Mouse (Mus musculus): ENCODE results near the gene Cdk17. TPM values are rescaled to one million over a fixed set of nuclear protein-coding genes. Genes with fewer than 3 reads are reported as not detected.

Gene Cdk17
- 49.7 and 49.8 TPM in 2 replicates for polyA plus RNA-seq (2016; fragmentation: Nextera tagmentation; extraction: Ambion mirVana)

DNA sequence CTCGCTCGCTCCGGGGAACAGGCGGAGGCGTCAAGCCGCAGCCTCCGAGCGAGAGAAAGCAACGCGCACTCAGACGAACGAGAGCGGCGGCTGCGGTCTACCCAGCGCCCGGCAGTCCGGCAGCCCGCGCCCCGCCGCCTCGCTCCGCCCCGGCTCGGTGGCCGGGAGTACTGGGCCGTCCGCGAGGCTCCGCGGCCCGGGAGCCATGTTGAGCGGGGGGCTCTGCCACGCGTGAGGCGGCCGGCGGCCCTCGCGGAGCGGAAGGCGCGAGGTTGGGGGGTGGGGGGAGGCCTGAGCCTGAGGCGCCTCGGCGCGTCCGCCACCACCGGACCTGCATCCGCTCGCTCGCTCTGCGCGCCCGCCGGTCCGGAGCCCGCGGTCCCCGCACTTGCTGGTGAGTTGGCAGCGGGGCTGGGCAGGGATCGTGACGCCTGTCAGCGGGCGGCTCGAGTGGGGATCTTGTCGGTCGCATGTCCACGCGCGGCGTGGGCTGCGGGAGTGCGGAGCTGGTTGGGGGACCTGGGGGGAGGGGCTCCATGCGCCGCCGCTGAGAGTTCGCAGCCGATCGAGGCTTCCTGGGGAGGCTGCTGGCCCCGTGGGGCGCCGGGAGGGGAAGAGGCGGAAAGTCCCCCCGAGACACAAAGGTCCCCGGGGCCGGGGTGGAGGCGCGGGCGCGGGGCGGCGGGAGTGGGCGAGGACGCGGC lies at the start of gene Cdk17:
Gene Cdk17 (plus strand): TSS at position 69 of the 704 bp plus-strand sequence.
- no peaks in the 10 kb centered on the region for H3K36me3 ChIP-seq
- no peaks in the 10 kb centered on the region for H3K9me3 ChIP-seq (replicated peaks)
- peak within 1 kb of the TSS; percentile 97 for H3K4me3 ChIP-seq
- H3K4me1 ChIP-seq, result peaks cover 27% of the 10 kb centered on the region
- peak; percentile 83 for ATAC-seq (ENCODE audit: low FRiP score)
- H3K9ac ChIP-seq, result peak within 1 kb of the TSS; percentile 99
- WGBS, result under 1% methylated on average over 93 of the region's 97 CpGs
- H3K27me3 ChIP-seq, result no peaks in the 10 kb centered on the region
- H3K4me2 ChIP-seq (replicated peaks), result peak within 1 kb of the TSS; percentile 65
- H3K27ac ChIP-seq, result peak within 1 kb of the TSS; percentile 99

DNA sequence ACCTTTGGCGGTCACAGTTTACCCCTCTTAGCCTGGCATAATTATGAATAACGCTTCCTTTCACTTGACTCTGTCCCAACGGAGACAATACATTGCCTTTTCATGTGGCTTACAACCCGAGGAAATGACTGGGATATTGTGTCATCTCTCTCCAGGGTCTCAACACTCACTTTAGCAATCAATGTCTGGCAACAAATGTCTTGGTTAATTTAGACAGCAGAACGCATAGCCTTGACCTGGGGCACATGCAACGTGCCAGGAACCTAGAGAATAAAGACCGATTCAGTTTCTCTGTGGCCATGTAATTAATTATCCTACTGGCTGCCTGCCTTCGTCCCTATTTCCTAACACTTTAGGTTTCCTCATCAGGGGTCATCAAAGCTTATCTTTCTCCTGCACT lies 49.3 kb upstream of the Cdk17 start:
- H3K36me3 ChIP-seq, result no peaks in the 10 kb centered on the region
- WGBS, result 55% methylated on average over 8 of the region's 8 CpGs
- no peak for ATAC-seq (ENCODE audit: low FRiP score)
- no peak overlapping the region for H3K27ac ChIP-seq
- no peaks in the 10 kb centered on the region for H3K9me3 ChIP-seq (replicated peaks)
- H3K4me2 ChIP-seq (replicated peaks), result no peak overlapping the region
- H3K9ac ChIP-seq, result no peak overlapping the region
- no peak overlapping the region for H3K4me3 ChIP-seq
- no peaks in the 10 kb centered on the region for H3K27me3 ChIP-seq
- H3K4me1 ChIP-seq, result no peaks in the 10 kb centered on the region

DNA sequence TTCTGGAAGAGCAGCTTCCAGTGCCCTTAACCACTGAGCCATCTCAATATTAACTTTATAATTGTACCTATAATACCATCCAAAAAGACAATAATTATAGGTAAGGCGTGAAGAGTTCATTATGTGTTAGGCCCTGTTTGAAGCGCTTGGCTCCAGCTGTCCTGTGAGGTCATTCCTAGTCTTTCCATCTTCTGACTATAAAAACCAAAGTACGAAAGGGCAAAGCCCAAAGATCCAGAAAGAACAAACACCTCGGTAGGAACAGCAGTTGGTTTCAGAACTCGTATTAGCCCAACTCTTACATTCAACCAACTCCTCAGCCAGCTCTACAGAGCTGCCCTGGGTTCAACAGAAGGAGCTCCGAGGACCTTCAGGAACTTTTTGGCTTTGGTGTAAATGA lies 48.7 kb upstream of the Cdk17 start:
- H3K4me1 ChIP-seq, result no peaks in the 10 kb centered on the region
- H3K27ac ChIP-seq, result no peak overlapping the region
- H3K9me3 ChIP-seq (replicated peaks), result no peaks in the 10 kb centered on the region
- H3K27me3 ChIP-seq, result no peaks in the 10 kb centered on the region
- H3K36me3 ChIP-seq, result no peaks in the 10 kb centered on the region
- no peak overlapping the region for H3K9ac ChIP-seq
- WGBS, result 97% methylated on average over 6 of the region's 6 CpGs
- no peak overlapping the region for H3K4me2 ChIP-seq (replicated peaks)
- ATAC-seq (ENCODE audit: low FRiP score), result no peak
- H3K4me3 ChIP-seq, result no peak overlapping the region

GRCm38 (mm10) chr10:93113968-93114367 lies 46.7 kb upstream of the Cdk17 start:
- Histone ChIP-seq H3K4me2 (replicated peaks) (no peak overlapping the region), H3K27ac (no peak overlapping the region), H3K27me3 (no peaks in the 10 kb centered on the region), H3K4me1 (no peaks in the 10 kb centered on the region), H3K9me3 (replicated peaks) (no peaks in the 10 kb centered on the region), H3K36me3 (no peaks in the 10 kb centered on the region), H3K4me3 (no peak overlapping the region), H3K9ac (no peak overlapping the region)
- 92% methylated on average over 8 of the region's 8 CpGs for WGBS
- no peak for ATAC-seq (ENCODE audit: low FRiP score)

DNA sequence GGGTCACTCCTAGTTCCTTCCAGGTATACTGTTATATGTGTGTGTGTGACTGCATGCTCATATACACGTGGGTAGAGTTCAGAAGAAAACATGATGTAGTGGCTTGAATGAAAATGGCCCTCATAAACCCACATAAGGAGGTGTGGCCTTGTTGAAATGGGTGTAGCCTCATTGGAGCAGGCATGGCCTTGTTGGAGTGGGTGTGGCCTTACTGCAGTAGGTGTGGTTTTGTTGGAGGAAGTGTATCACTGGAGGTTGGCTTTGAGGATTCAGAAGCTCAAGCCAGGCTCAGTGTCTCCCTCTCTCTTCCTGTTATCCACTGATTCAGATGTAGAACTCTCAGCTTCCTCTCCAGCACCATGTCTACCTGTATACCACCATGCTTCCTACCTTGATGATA lies 45.9 kb upstream of the Cdk17 start:
- H3K4me3 ChIP-seq, result no peak overlapping the region
- no peak overlapping the region for H3K9ac ChIP-seq
- no peaks in the 10 kb centered on the region for H3K4me1 ChIP-seq
- ATAC-seq (ENCODE audit: low FRiP score), result no peak
- 86% methylated on average over 1 of the region's 1 CpGs for WGBS
- no peaks in the 10 kb centered on the region for H3K9me3 ChIP-seq (replicated peaks)
- no peaks in the 10 kb centered on the region for H3K36me3 ChIP-seq
- H3K4me2 ChIP-seq (replicated peaks), result no peak overlapping the region
- no peaks in the 10 kb centered on the region for H3K27me3 ChIP-seq
- no peak overlapping the region for H3K27ac ChIP-seq

DNA sequence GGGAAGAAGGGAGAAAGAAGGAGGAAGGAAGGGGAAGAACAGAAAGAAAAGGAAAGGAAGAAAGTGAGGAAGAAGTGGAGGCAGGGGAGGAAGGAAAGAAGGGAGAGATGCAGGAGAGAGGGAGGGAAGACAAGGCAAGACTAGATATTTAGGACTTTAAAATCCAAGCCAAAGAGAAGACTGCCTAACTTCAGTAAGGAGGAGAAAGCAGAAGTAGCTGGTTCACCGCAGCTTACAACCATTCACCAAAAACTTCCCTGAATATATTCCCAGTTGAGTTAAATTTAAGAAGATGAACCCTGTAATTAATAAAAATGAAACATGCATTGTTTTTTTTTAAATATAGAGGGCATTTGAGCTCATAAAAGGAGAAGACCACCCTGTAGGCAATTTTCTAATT lies 44.9 kb upstream of the Cdk17 start:
- H3K27ac ChIP-seq, result no peak overlapping the region
- H3K4me2 ChIP-seq (replicated peaks), result no peak overlapping the region
- no peaks in the 10 kb centered on the region for H3K36me3 ChIP-seq
- no peak overlapping the region for H3K4me3 ChIP-seq
- H3K27me3 ChIP-seq, result no peaks in the 10 kb centered on the region
- 97% methylated on average over 1 of the region's 1 CpGs for WGBS
- no peaks in the 10 kb centered on the region for H3K4me1 ChIP-seq
- no peaks in the 10 kb centered on the region for H3K9me3 ChIP-seq (replicated peaks)
- ATAC-seq (ENCODE audit: low FRiP score), result no peak
- no peak overlapping the region for H3K9ac ChIP-seq

DNA sequence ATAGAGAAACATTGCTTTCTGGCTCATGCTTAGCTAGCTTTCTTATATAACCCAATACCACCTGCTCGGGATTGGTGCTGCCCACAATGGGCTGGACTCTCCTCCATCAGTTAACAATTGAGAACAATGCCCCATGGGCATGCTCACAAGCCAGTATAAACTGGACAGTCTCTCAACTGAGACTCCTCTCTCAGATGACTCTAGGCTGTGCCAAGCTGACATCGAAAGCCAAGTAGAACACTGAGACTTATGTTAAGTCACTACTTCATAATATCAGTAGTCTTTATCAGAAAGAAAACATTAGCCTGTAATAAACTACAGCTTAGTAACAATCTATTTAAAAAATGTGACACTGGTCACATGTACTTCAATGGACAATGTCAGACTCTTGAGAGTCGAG lies 44.0 kb upstream of the Cdk17 start:
- Histone ChIP-seq H3K9me3 (replicated peaks) (no peaks in the 10 kb centered on the region), H3K9ac (no peak overlapping the region)
- ATAC-seq (ENCODE audit: low FRiP score), result no peak

GRCm38 (mm10) chr10:93119809-93120208 lies 40.9 kb upstream of the Cdk17 start:
- no peak overlapping the region for H3K27ac ChIP-seq
- H3K36me3 ChIP-seq, result no peaks in the 10 kb centered on the region
- H3K27me3 ChIP-seq, result no peaks in the 10 kb centered on the region
- no peak overlapping the region for H3K9ac ChIP-seq
- H3K9me3 ChIP-seq (replicated peaks), result no peaks in the 10 kb centered on the region
- no peak overlapping the region for H3K4me2 ChIP-seq (replicated peaks)
- WGBS, result 86% methylated on average over 5 of the region's 5 CpGs
- ATAC-seq (ENCODE audit: low FRiP score), result no peak
- H3K4me3 ChIP-seq, result no peak overlapping the region
- H3K4me1 ChIP-seq, result no peaks in the 10 kb centered on the region

More for the DNA sequence above, 44.0 kb upstream of the Cdk17 start:
- WGBS, result 89% methylated on average over 3 of the region's 3 CpGs
- H3K4me3 ChIP-seq, result no peak overlapping the region
- no peaks in the 10 kb centered on the region for H3K36me3 ChIP-seq
- no peaks in the 10 kb centered on the region for H3K27me3 ChIP-seq
- no peak overlapping the region for H3K27ac ChIP-seq
- no peak overlapping the region for H3K4me2 ChIP-seq (replicated peaks)
- no peaks in the 10 kb centered on the region for H3K4me1 ChIP-seq

GRCm38 (mm10) chr10:93121262-93121860 lies 39.3 kb upstream of the Cdk17 start:
- Histone ChIP-seq H3K9me3 (replicated peaks) (no peaks in the 10 kb centered on the region), H3K4me2 (replicated peaks) (no peak overlapping the region), H3K4me3 (no peak overlapping the region), H3K27ac (no peak overlapping the region), H3K27me3 (no peaks in the 10 kb centered on the region), H3K4me1 (no peaks in the 10 kb centered on the region), H3K36me3 (no peaks in the 10 kb centered on the region), H3K9ac (no peak overlapping the region)
- 91% methylated on average over 6 of the region's 6 CpGs for WGBS
- no peak for ATAC-seq (ENCODE audit: low FRiP score)

DNA sequence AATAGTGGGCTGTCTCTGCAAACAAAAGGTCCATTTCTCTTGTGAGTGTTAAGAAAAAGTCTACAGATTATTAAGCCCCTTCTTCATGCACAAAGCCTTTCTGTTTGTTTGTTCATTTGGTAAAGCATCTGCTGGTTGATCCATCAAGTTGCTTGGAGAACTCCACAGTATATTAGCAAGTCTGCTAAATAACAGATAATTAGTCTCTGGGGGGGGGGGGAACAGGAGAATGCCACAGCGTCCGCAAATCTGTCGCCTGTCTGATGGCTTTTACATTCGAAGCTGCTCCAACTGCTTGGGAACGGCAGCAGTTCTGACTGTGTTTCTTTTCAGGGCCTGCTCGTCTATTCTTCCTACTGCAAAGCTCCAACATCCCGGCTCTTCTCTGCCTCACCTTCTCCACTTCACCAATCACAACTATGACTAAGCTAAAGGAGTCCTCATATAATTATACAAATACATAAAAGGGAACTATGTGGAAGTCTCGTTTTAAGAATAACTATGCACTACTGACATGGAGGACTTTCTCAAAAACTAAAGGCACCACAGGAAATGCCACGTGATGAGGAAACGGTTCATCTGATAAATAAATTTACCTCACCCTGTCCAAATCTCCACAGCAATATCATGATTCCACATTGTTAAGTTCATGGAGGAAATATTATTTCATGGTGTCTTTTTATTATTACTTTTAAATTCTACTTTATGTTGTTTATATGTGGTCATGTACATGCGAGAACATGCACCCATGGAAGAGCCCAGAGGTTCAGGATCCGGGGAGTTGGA lies 38.1 kb upstream of the Cdk17 start:
- no peak overlapping the region for H3K27ac ChIP-seq
- H3K4me1 ChIP-seq, result no peaks in the 10 kb centered on the region
- no peaks in the 10 kb centered on the region for H3K27me3 ChIP-seq
- no peak overlapping the region for H3K4me3 ChIP-seq
- H3K9ac ChIP-seq, result no peak overlapping the region
- H3K36me3 ChIP-seq, result no peaks in the 10 kb centered on the region
- H3K4me2 ChIP-seq (replicated peaks), result no peak overlapping the region
- WGBS, result 67% methylated on average over 12 of the region's 12 CpGs
- H3K9me3 ChIP-seq (replicated peaks), result no peaks in the 10 kb centered on the region
- ATAC-seq (ENCODE audit: low FRiP score), result no peak

DNA sequence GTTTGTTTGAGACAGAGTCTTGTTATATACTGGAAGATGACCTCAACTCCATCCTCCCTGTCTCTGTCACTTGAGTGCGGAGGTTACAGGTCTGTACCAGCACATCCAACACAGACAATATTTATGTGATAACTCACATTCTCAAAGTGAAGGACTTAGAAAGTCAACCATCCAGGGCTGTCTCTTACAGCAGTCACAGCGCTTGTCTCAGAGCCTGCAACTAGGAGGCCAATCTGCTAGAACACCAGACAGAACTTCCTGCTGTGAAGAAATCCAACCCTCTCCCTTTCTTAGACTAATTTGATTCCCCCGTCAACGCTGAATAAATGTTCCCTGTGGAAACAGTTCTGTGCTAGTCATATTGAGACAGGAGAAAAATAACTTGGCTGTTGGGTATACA lies 37.4 kb upstream of the Cdk17 start:
- 66% methylated on average over 4 of the region's 4 CpGs for whole genome bisulfite sequencing
- H3K27ac ChIP-seq, result no peak overlapping the region
- ATAC-seq (ENCODE audit: low FRiP score), result no peak
- H3K27me3 ChIP-seq, result no peaks in the 10 kb centered on the region
- no peaks in the 10 kb centered on the region for H3K4me1 ChIP-seq
- H3K9ac ChIP-seq, result no peak overlapping the region
- no peaks in the 10 kb centered on the region for H3K9me3 ChIP-seq (replicated peaks)
- H3K4me3 ChIP-seq, result no peak overlapping the region
- no peak overlapping the region for H3K4me2 ChIP-seq (replicated peaks)
- no peaks in the 10 kb centered on the region for H3K36me3 ChIP-seq

- H3K4me3 ChIP-seq, result no peak overlapping the region
- no peaks in the 10 kb centered on the region for H3K4me1 ChIP-seq
- H3K4me2 ChIP-seq (replicated peaks), result no peak overlapping the region
- no peak overlapping the region for H3K27ac ChIP-seq
- H3K9me3 ChIP-seq (replicated peaks), result no peaks in the 10 kb centered on the region
- H3K27me3 ChIP-seq, result no peaks in the 10 kb centered on the region
- H3K36me3 ChIP-seq, result no peaks in the 10 kb centered on the region
- WGBS, result 77% methylated on average over 12 of the region's 12 CpGs
- ATAC-seq (ENCODE audit: low FRiP score), result no peak
- no peak overlapping the region for H3K9ac ChIP-seq
Measured at GRCm38 (mm10) chr10:93123957-93124613, 36.6 kb upstream of the Cdk17 start.
